Mouse (Mus musculus) kidney, embryonic 15.5 days (tissue): Measurements from ENCODE around the gene Sult1a1. TPM values are rescaled to one million over a fixed set of nuclear protein-coding genes. Genes with fewer than 3 reads are reported as not detected.

Source experiments
- ATAC-seq: fragments of 200-750 bp; cut with Nextera tagmentation; replicated peaks from 2 replicates; pipeline ENCODE4 v1.8.0; 2017; ENCODE audit warnings: moderate TSS enrichment; ENCODE audit not compliant: low FRiP score
- H3K27ac ChIP-seq: fragments of 300-500 bp; sonication (generic); 2 replicates; pipeline ENCODE4 v1.5.1; 2015; ENCODE audit warnings: mild to moderate bottlenecking, inconsistent platforms
- H3K27me3 ChIP-seq: fragments of 300-500 bp; sonication (generic); 2 replicates; pipeline ENCODE4 v1.6.1; 2015; ENCODE audit warnings: inconsistent platforms
- H3K36me3 ChIP-seq: fragments of 300-500 bp; sonication (generic); 2 replicates; pipeline ENCODE4 v1.6.1; 2015; ENCODE audit warnings: inconsistent platforms
- H3K4me1 ChIP-seq: fragments of 300-500 bp; sonication (generic); 2 replicates; pipeline ENCODE4 v1.6.1; 2015; ENCODE audit warnings: inconsistent platforms
- H3K4me2 ChIP-seq: fragments of 300-500 bp; sonication (generic); 2 replicates; pipeline ENCODE4 v1.6.1; 2015; ENCODE audit warnings: moderate library complexity, mild to moderate bottlenecking, inconsistent platforms
- H3K4me3 ChIP-seq: fragments of 300-500 bp; sonication (generic); replicated peaks from 2 replicates; pipeline ENCODE4 v1.5.1; 2015; ENCODE audit warnings: mild to moderate bottlenecking, inconsistent platforms
- H3K9ac ChIP-seq: fragments of 300-500 bp; sonication (generic); 2 replicates; pipeline ENCODE4 v1.6.1; 2015; ENCODE audit warnings: mild to moderate bottlenecking, inconsistent platforms
- H3K9me3 ChIP-seq: fragments of 300-500 bp; sonication (generic); replicated peaks from 2 replicates; pipeline ENCODE4 v1.6.1; 2016; ENCODE audit warnings: inconsistent platforms
- WGBS: fragments of 180-500 bp; shearing (Covaris S2); methylation state at CpG from one replicate; pipeline ENCODE4 v1.1.7; 2015; ENCODE audit warnings: mixed read lengths; 5-methylcytosine and 5-hydroxymethylcytosine counted together
- polyA plus RNA-seq: library from polyadenylated mRNA; unstranded; fragments of >200 nt; fragmentation: Nextera tagmentation; extraction: Ambion mirVana; gene quantifications from 2 replicates; pipeline ENCODE4 v1.2.1, GENCODE M21; 2015

Gene Sult1a1
- polyA plus RNA-seq, 1 experiment from 2014 or later: 8.3 TPM

DNA sequence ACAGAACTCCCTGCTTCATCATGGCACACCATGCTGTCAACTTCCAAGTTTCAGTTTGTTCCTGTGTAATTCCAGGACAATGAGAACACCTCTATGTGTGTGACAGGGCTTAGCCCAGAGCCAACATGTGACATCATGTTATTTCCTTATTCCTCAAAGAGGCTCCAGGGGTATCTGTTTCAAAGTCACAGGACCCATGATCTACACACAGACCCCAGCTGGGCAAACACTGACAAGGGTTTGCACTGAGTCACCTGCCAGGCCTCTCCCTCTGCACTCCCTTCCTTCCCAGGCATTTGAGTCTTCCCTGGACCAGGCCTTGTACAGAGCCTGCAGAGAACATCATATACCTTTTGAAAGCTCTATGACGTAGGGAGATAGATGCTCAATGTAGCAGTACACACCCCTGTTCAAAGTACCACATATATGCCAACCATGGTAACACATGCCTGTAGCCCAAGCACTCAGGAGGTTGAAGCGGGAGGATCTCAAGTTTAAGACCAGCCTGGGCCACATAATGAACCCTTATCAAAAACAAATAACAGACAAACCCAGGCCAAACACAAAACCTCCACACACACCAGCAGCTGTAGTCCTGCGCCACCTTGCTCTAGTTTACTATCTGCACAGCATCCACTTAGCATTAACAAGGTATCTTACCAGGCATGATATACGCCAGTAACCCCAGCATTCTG, 45.3 kb downstream of the Sult1a1 start, which contains the start of gene Nupr1:
TSS of gene Nupr1 (minus strand) at position 38 of the 695 bp plus-strand sequence.
- H3K27ac ChIP-seq: no peak within 1 kb of the TSS

GRCm38 (mm10) chr7:126629915-126630314, 46.3 kb downstream of the Sult1a1 start:
- Histone ChIP-seq H3K4me1 (peaks cover 16% of the 10 kb centered on the region; the same call in 1 of the 2 replicates), H3K27ac (no peak overlapping the region), H3K9ac (no peak overlapping the region), H3K27me3 (no peaks in the 10 kb centered on the region), H3K36me3 (no peaks in the 10 kb centered on the region), H3K9me3 (no peaks in the 10 kb centered on the region), H3K4me2 (no peak overlapping the region), H3K4me3 (no peak overlapping the region)
- ATAC-seq: no peak
- 33% methylated on average over 3 of the region's 3 CpGs for WGBS

More for the DNA sequence above, 45.3 kb downstream of the Sult1a1 start, which contains the start of gene Nupr1:
- Histone ChIP-seq H3K9ac (no peak within 1 kb of the TSS), H3K4me2 (no peak within 1 kb of the TSS), H3K27me3 (no peaks in the 10 kb centered on the region), H3K9me3 (no peaks in the 10 kb centered on the region), H3K4me1 (peaks cover 8% of the 10 kb centered on the region; the same call in 1 of the 2 replicates), H3K4me3 (no peak within 1 kb of the TSS), H3K36me3 (no peaks in the 10 kb centered on the region)
- WGBS: 90% methylated on average over 4 of the region's 4 CpGs
- no peak for ATAC-seq

GRCm38 (mm10) chr7:126628111-126628510, 48.1 kb downstream of the Sult1a1 start:
- H3K4me2 ChIP-seq: no peak overlapping the region
- H3K36me3 ChIP-seq: no peaks in the 10 kb centered on the region
- WGBS: 41% methylated on average over 6 of the region's 6 CpGs
- H3K27ac ChIP-seq: peak overlapping the region; percentile 41; the same call in 1 of the 2 replicates
- no peak overlapping the region for H3K4me3 ChIP-seq
- no peaks in the 10 kb centered on the region for H3K27me3 ChIP-seq
- H3K4me1 ChIP-seq: peaks cover 16% of the 10 kb centered on the region; the same call in 1 of the 2 replicates
- H3K9ac ChIP-seq: no peak overlapping the region
- no peaks in the 10 kb centered on the region for H3K9me3 ChIP-seq
- no peak for ATAC-seq

- Histone ChIP-seq H3K4me3 (no peak overlapping the region), H3K9me3 (no peaks in the 10 kb centered on the region), H3K27ac (no peak overlapping the region), H3K27me3 (no peaks in the 10 kb centered on the region), H3K36me3 (no peaks in the 10 kb centered on the region), H3K9ac (no peak overlapping the region), H3K4me1 (peaks cover 16% of the 10 kb centered on the region; the same call in 1 of the 2 replicates), H3K4me2 (no peak overlapping the region)
- 92% methylated on average over 3 of the region's 3 CpGs for WGBS
- no peak for ATAC-seq
Measured at GRCm38 (mm10) chr7:126625807-126626600, 50.2 kb downstream of the Sult1a1 start.

GRCm38 (mm10) chr7:126625369-126625768, 50.9 kb downstream of the Sult1a1 start:
- peak; percentile 43; the same call in 1 of the 2 replicates for ATAC-seq
- Histone ChIP-seq H3K4me2 (no peak overlapping the region), H3K4me1 (peaks cover 16% of the 10 kb centered on the region; the same call in 1 of the 2 replicates), H3K9me3 (no peaks in the 10 kb centered on the region), H3K9ac (no peak overlapping the region), H3K4me3 (no peak overlapping the region), H3K27me3 (no peaks in the 10 kb centered on the region), H3K36me3 (no peaks in the 10 kb centered on the region), H3K27ac (0 out of 2 replicates have a peak overlapping the region, but pooled peaks have one; percentile 23)
- WGBS: 30% methylated on average over 6 of the region's 6 CpGs

- H3K4me1 ChIP-seq: peaks cover 16% of the 10 kb centered on the region; the same call in 1 of the 2 replicates
- H3K36me3 ChIP-seq: no peaks in the 10 kb centered on the region
- no peak overlapping the region for H3K4me2 ChIP-seq
- no peaks in the 10 kb centered on the region for H3K27me3 ChIP-seq
- no peak overlapping the region for H3K9ac ChIP-seq
- no peak for ATAC-seq
- H3K9me3 ChIP-seq: no peaks in the 10 kb centered on the region
- H3K4me3 ChIP-seq: no peak overlapping the region
- no peak overlapping the region for H3K27ac ChIP-seq
- WGBS: 73% methylated on average over 16 of the region's 16 CpGs
Measured at GRCm38 (mm10) chr7:126624774-126625173, 51.5 kb downstream of the Sult1a1 start.

- Histone ChIP-seq H3K27me3 (no peaks in the 10 kb centered on the region), H3K4me3 (no peak overlapping the region), H3K4me1 (peaks cover 15% of the 10 kb centered on the region; the same call in 1 of the 2 replicates), H3K9me3 (no peaks in the 10 kb centered on the region), H3K9ac (no peak overlapping the region), H3K27ac (no peak overlapping the region), H3K36me3 (no peaks in the 10 kb centered on the region), H3K4me2 (no peak overlapping the region)
- 94% methylated on average over 1 of the region's 1 CpGs for WGBS
- no peak for ATAC-seq
Measured at GRCm38 (mm10) chr7:126623381-126623780, 52.9 kb downstream of the Sult1a1 start.

Other genes starting within 250 kb of the Sult1a1 start
- 34.5 and 35.7 TPM in 2 replicates for gene Rabep2, start 247.7 kb downstream of the Sult1a1 start, polyA plus RNA-seq
- 13.4 and 25.1 TPM in 2 replicates for gene Atp2a1, start 213.3 kb downstream of the Sult1a1 start, polyA plus RNA-seq
- 52.7 and 56.0 TPM in 2 replicates for gene Sh2b1, start 201.0 kb downstream of the Sult1a1 start, polyA plus RNA-seq
- gene Tufm, start 189.1 kb downstream of the Sult1a1 start, polyA plus RNA-seq: 154 and 156 TPM in 2 replicates
- gene Atxn2l, start 173.0 kb downstream of the Sult1a1 start, polyA plus RNA-seq: 49.3 and 51.7 TPM in 2 replicates
- gene Eif3c, start 110.0 kb downstream of the Sult1a1 start, polyA plus RNA-seq: 231 and 236 TPM in 2 replicates
- 0.72 and 0.82 TPM in 2 replicates for gene Apobr, start 91.5 kb downstream of the Sult1a1 start, polyA plus RNA-seq
- gene Cln3, start 90.6 kb downstream of the Sult1a1 start, polyA plus RNA-seq: 36.0 and 38.8 TPM in 2 replicates
- not detected in 2 replicates for gene Il27, start 81.5 kb downstream of the Sult1a1 start, polyA plus RNA-seq
- 9.7 and 13.6 TPM in 2 replicates for gene Nupr1, start 45.6 kb downstream of the Sult1a1 start, polyA plus RNA-seq
- gene Sgf29, start 27.1 kb downstream of the Sult1a1 start, polyA plus RNA-seq: 48.2 and 55.0 TPM in 2 replicates
- 144 and 146 TPM in 2 replicates for gene Bola2, start 19.0 kb upstream of the Sult1a1 start, polyA plus RNA-seq
- 12.9 and 13.1 TPM in 2 replicates for gene Slx1b, start 19.4 kb upstream of the Sult1a1 start, polyA plus RNA-seq
- 17.9 and 24.3 TPM in 2 replicates for gene Coro1a, start 31.4 kb upstream of the Sult1a1 start, polyA plus RNA-seq
- 63.8 and 73.2 TPM in 2 replicates for gene Mapk3, start 83.2 kb upstream of the Sult1a1 start, polyA plus RNA-seq
- gene Gdpd3, start 89.9 kb upstream of the Sult1a1 start, polyA plus RNA-seq: 1.8 and 1.9 TPM in 2 replicates
- 81.5 and 82.2 TPM in 2 replicates for gene Ypel3, start 100.5 kb upstream of the Sult1a1 start, polyA plus RNA-seq
- gene Tbx6, start 105.1 kb upstream of the Sult1a1 start, polyA plus RNA-seq: 0.37 and 0.51 TPM in 2 replicates
- gene Ppp4c, start 116.1 kb upstream of the Sult1a1 start, polyA plus RNA-seq: 257 and 272 TPM in 2 replicates
- 0.52 and 0.54 TPM in 2 replicates for gene Fam57b, start 121.2 kb upstream of the Sult1a1 start, polyA plus RNA-seq
- gene 4930451I11Rik, start 155.2 kb upstream of the Sult1a1 start, polyA plus RNA-seq: not detected in 2 replicates
- gene Doc2a, start 171.0 kb upstream of the Sult1a1 start, polyA plus RNA-seq: 6.6 and 11.4 TPM in 2 replicates
- gene Hirip3, start 185.5 kb upstream of the Sult1a1 start, polyA plus RNA-seq: 36.8 and 40.1 TPM in 2 replicates
- gene Ino80e, start 185.9 kb upstream of the Sult1a1 start, polyA plus RNA-seq: 88.9 and 91.0 TPM in 2 replicates
- gene Taok2, start 208.3 kb upstream of the Sult1a1 start, polyA plus RNA-seq: 45.8 and 54.2 TPM in 2 replicates
- 28.5 and 31.6 TPM in 2 replicates for gene Tmem219, start 246.5 kb upstream of the Sult1a1 start, polyA plus RNA-seq